In genomic region chr3:42154909-42155308, GRCm38 (mm10) we compare ENCODE assay signal across 20 mouse cellular contexts.
DNase-seq lines count a peak whose midpoint lies in the region; ATAC-seq and TF ChIP-seq lines count a peak whose summit lies in the region.
"Had no signal": no experiment of that assay in that cellular context is flagged by ENCODE, and none has a peak within 500 bp of the region (broad histone marks: within the 10 kb centered on the region; RNA-seq: fewer than 3 reads in every experiment).

No protein-coding gene starts in this region.

- no peak overlapping the region for H3K9ac ChIP-seq in embryonic facial prominence, embryonic 14.5 days (ENCODE audit: low read depth, low read length)
- no peak overlapping the region for H3K9ac ChIP-seq in forebrain, embryonic 13.5 days
- no peak overlapping the region for H3K9ac ChIP-seq in forebrain, postnatal 0 days
- H3K9ac ChIP-seq: embryonic facial prominence, embryonic 12.5 days; heart, embryonic 12.5 days; hindbrain, embryonic 14.5 days had no signal

- no peak overlapping the region for H3K4me2 ChIP-seq in embryonic facial prominence, embryonic 14.5 days (ENCODE audit: low read depth, low read length)
- H3K4me2 ChIP-seq in forebrain, embryonic 13.5 days, result no peak overlapping the region
- no peak overlapping the region for H3K4me2 ChIP-seq in forebrain, postnatal 0 days (ENCODE audit: low read depth)
- H3K4me2 ChIP-seq: embryonic facial prominence, embryonic 12.5 days; heart, embryonic 12.5 days; hindbrain, embryonic 14.5 days had no signal

- 54% methylated on average over 4 of the region's 4 CpGs for WGBS in embryonic facial prominence, embryonic 14.5 days
- WGBS in embryonic facial prominence, embryonic 10.5 days, result 59% methylated on average over 4 of the region's 4 CpGs
- WGBS in forebrain, embryonic 13.5 days, result 3% methylated on average over 4 of the region's 4 CpGs
- WGBS in forebrain, postnatal 0 days, result 8% methylated on average over 4 of the region's 4 CpGs

- no peaks in the 10 kb centered on the region for H3K9me3 ChIP-seq in embryonic facial prominence, embryonic 14.5 days (ENCODE audit: control insufficient read depth, low read length)
- no peaks in the 10 kb centered on the region for H3K9me3 ChIP-seq in embryonic facial prominence, embryonic 10.5 days
- no peaks in the 10 kb centered on the region for H3K9me3 ChIP-seq in forebrain, embryonic 13.5 days (replicated peaks)
- H3K9me3 ChIP-seq in forebrain, postnatal 0 days (ENCODE audit: low read length), result no peaks in the 10 kb centered on the region
- H3K9me3 ChIP-seq: embryonic facial prominence, embryonic 12.5 days; heart, embryonic 12.5 days; hindbrain, embryonic 10.5 days had no signal

- H3K4me3 ChIP-seq in embryonic facial prominence, embryonic 14.5 days (ENCODE audit: low read depth, low read length), result no peak overlapping the region
- no peak overlapping the region for H3K4me3 ChIP-seq in embryonic facial prominence, embryonic 10.5 days
- no peak overlapping the region for H3K4me3 ChIP-seq in forebrain, embryonic 13.5 days
- no peak overlapping the region for H3K4me3 ChIP-seq in forebrain, postnatal 0 days (ENCODE audit: low read depth, low read length)
- H3K4me3 ChIP-seq: embryonic facial prominence, embryonic 12.5 days; gastrocnemius, adult 2 months; heart, embryonic 12.5 days; hindbrain, embryonic 10.5 days had no signal

- H3K36me3 ChIP-seq in embryonic facial prominence, embryonic 14.5 days (ENCODE audit: control insufficient read depth, insufficient read depth, low read length), result no peaks in the 10 kb centered on the region
- H3K36me3 ChIP-seq in embryonic facial prominence, embryonic 10.5 days (replicated peaks), result no peaks in the 10 kb centered on the region
- no peaks in the 10 kb centered on the region for H3K36me3 ChIP-seq in forebrain, embryonic 13.5 days (ENCODE audit: poor library complexity, severe bottlenecking)
- no peaks in the 10 kb centered on the region for H3K36me3 ChIP-seq in forebrain, postnatal 0 days (ENCODE audit: insufficient read depth)
- H3K36me3 ChIP-seq: embryonic facial prominence, embryonic 12.5 days; heart, embryonic 12.5 days; hindbrain, embryonic 10.5 days had no signal

- peak; percentile 12 for DNase-seq in embryonic facial prominence, embryonic 14.5 days (ENCODE audit: low spot score)
- DNase-seq in embryonic facial prominence, embryonic 10.5 days (ENCODE audit: low spot score), result no peak
- peak; percentile 74 for DNase-seq in brain, embryonic 14.5 days (ENCODE audit: low read depth)
- no peak for DNase-seq in forebrain, postnatal 0 days
- no peak for DNase-seq in left cerebral cortex, adult 9 months (ENCODE audit: low spot score in 2 of 2)
- no peak for DNase-seq in adrenal gland, postnatal 10 days
- DNase-seq: adrenal gland, adult 2 months; adrenal gland, postnatal 36 days; cerebellum, adult 11 months; cerebellum, adult 8-10 months; cerebellum, postnatal 14 days; gastrocnemius, adult 2 months; gastrocnemius, postnatal 25 days; kidney, adult 2 months had no signal

- ATAC-seq in embryonic facial prominence, embryonic 14.5 days (ENCODE audit: low read depth), result no peak
- peak; percentile 79 for ATAC-seq in forebrain, embryonic 13.5 days
- 0 out of 2 replicates have a peak, but pooled peaks have one; percentile 34 for ATAC-seq in forebrain, postnatal 0 days
- ATAC-seq: intestine, embryonic 16.5 days had no signal

- H3K27me3 ChIP-seq in embryonic facial prominence, embryonic 14.5 days (replicated peaks; ENCODE audit: control insufficient read depth, insufficient read depth, low read length), result no peaks in the 10 kb centered on the region
- H3K27me3 ChIP-seq in embryonic facial prominence, embryonic 10.5 days (replicated peaks; ENCODE audit: low read depth, poor library complexity, severe bottlenecking), result no peaks in the 10 kb centered on the region
- peaks cover 47% of the 10 kb centered on the region for H3K27me3 ChIP-seq in forebrain, embryonic 13.5 days
- no peaks in the 10 kb centered on the region for H3K27me3 ChIP-seq in forebrain, postnatal 0 days (ENCODE audit: insufficient read depth, low read length)
- H3K27me3 ChIP-seq: embryonic facial prominence, embryonic 12.5 days; heart, embryonic 12.5 days had no signal

- TF ChIP-seq POLR2A in brain, embryonic 14.5 days (IDR thresholded peaks at IDR 0.05; ENCODE audit: borderline replicate concordance, extremely low read depth, insufficient read depth, insufficient read length, poor library complexity, severe bottlenecking), result no peak

- no peak overlapping the region for H3K27ac ChIP-seq in embryonic facial prominence, embryonic 14.5 days (replicated peaks; ENCODE audit: low read depth, low read length)
- H3K27ac ChIP-seq in embryonic facial prominence, embryonic 10.5 days (replicated peaks), result no peak overlapping the region
- no peak overlapping the region for H3K27ac ChIP-seq in forebrain, embryonic 13.5 days
- no peak overlapping the region for H3K27ac ChIP-seq in forebrain, postnatal 0 days (ENCODE audit: low read depth, low read length)
- H3K27ac ChIP-seq: embryonic facial prominence, embryonic 12.5 days; gastrocnemius, adult 2 months; hindbrain, embryonic 10.5 days; hindbrain, embryonic 14.5 days had no signal

- H3K4me1 ChIP-seq in embryonic facial prominence, embryonic 14.5 days (ENCODE audit: control insufficient read depth, insufficient read depth, low read length), result no peaks in the 10 kb centered on the region
- no peaks in the 10 kb centered on the region for H3K4me1 ChIP-seq in embryonic facial prominence, embryonic 10.5 days
- H3K4me1 ChIP-seq in forebrain, embryonic 13.5 days, result peaks cover 20% of the 10 kb centered on the region
- no peaks in the 10 kb centered on the region for H3K4me1 ChIP-seq in forebrain, postnatal 0 days (ENCODE audit: insufficient read depth)
- H3K4me1 ChIP-seq: embryonic facial prominence, embryonic 12.5 days; heart, embryonic 12.5 days; hindbrain, embryonic 10.5 days had no signal

- TF ChIP-seq CTCF in brain, embryonic 14.5 days (IDR thresholded peaks at IDR 0.05; ENCODE audit: borderline replicate concordance, extremely low read depth, insufficient read depth, insufficient read length), result no peak
- TF ChIP-seq CTCF in forebrain, postnatal 0 days (IDR thresholded peaks at IDR 0.05; ENCODE audit: low read depth), result no peak

Comparison
In these comparisons a context has a peak if more than half of its experiments do, and no peak if none do; other contexts are left out.
1. DNase-seq: peak in embryonic facial prominence, embryonic 14.5 days (single experiment) and brain, embryonic 14.5 days (single experiment); none in embryonic facial prominence, embryonic 10.5 days (single experiment), forebrain, postnatal 0 days (single experiment), left cerebral cortex, adult 9 months (0 of 2) and adrenal gland, postnatal 10 days (single experiment).